Mouse (Mus musculus): ENCODE measurements around the gene Gfap. TPM values are rescaled to one million over a fixed set of nuclear protein-coding genes. Genes with fewer than 3 reads are reported as not detected.
A peak's percentile ranks its signal among the peaks of the same experiment; 100 is the strongest.

The Gfap gene
- total and polyA plus RNA-seq, 3 experiments = not detected

DNA sequence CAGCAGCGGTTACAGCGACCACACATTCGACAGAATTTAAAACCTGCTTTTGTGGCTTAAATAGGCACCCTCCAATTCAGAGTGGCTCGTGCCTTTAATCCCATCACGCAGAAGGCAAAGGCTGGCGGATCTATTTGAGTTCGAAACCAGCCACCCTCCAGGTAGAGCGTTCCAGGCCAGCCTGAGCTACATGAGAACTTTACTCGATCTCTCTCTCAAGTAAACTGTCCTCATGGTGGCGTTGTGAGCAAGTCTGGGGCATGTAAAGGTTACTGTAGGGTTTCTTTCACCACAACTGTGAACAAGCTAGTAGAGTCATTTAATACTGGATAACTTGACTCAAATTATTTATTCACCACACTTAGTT, 24.6 kb upstream of the Gfap start:
- dilution Hi-C loops (cut with MboI; ENCODE audit: extremely low pct_ligation_motif_present, extremely low pct_unique_long_range_greater_than_20kb, low sequenced_read_pairs) = no loop called here
- peak overlapping the region; percentile 89 for H3K27ac ChIP-seq (ENCODE audit: insufficient read depth, low read depth)
- H3K9me3 ChIP-seq (replicated peaks; ENCODE audit: low read length) = peaks cover 3% of the 10 kb centered on the region
- H3K79me2 ChIP-seq (replicated peaks; ENCODE audit: control insufficient read depth, extremely low read depth, insufficient read depth, poor library complexity, severe bottlenecking) = peaks cover 41% of the 10 kb centered on the region
- H3K9ac ChIP-seq (ENCODE audit: insufficient read depth, low read depth) = peak overlapping the region; percentile 59
- H3K27me3 ChIP-seq (replicated peaks) = peaks cover 8% of the 10 kb centered on the region
- H3K4me2 ChIP-seq (ENCODE audit: insufficient read depth, low read depth, poor library complexity, severe bottlenecking) = peak overlapping the region; percentile 63; the same call in 1 of the 2 replicates
- peak overlapping the region; percentile 59 to 83 (median 71) for H3K4me3 ChIP-seq (replicated peaks in 1 of 3; ENCODE audit: low read depth in 2 of 3, low read length in 2 of 3, poor library complexity in 1 of 3)
- peaks cover 0 to 20% of the 10 kb centered on the region in 2 experiments for H3K36me3 ChIP-seq (replicated peaks in 1 of 2; ENCODE audit: control insufficient read depth in 1 of 2, insufficient read depth in 1 of 2, low read length in 1 of 2)
- in situ Hi-C loops (cut with MboI; ENCODE audit: low pct_ligation_motif_present, low pct_unique_long_range_greater_than_20kb, low sequenced_read_pairs) = no loop called here
- DNase-seq (ENCODE audit: extremely low read depth) = peak; percentile 95
- H3K4me1 ChIP-seq (ENCODE audit: control insufficient read depth in 1 of 2, insufficient read depth in 2 of 2) = peaks cover 11 to 34% of the 10 kb centered on the region in 2 experiments
- peak; percentile 63 for TF ChIP-seq RAD21 (IDR thresholded peaks at IDR 0.05; ENCODE audit: low read depth, low read length)
- TF ChIP-seq SIN3A (IDR thresholded peaks at IDR 0.05; ENCODE audit: low read length) = no peak
- TF ChIP-seq RCOR1 (conservative IDR thresholded peaks at IDR 0.05; ENCODE audit: low read depth, low read length) = peak; percentile 76
- TF ChIP-seq BHLHE40 (IDR thresholded peaks at IDR 0.05; ENCODE audit: low read depth, low read length) = peak; percentile 86
- TF ChIP-seq MAX (IDR thresholded peaks at IDR 0.05; ENCODE audit: low read length) = no peak
- TF ChIP-seq ZNF384 (IDR thresholded peaks at IDR 0.05; ENCODE audit: low read depth, low read length) = no peak
- TF ChIP-seq ZC3H11A (IDR thresholded peaks at IDR 0.05; ENCODE audit: low read depth, low read length) = peak; percentile 39; the same call in 1 of the 2 replicates
- TF ChIP-seq MYC (IDR thresholded peaks at IDR 0.05; ENCODE audit: low read depth, low read length) = peak; percentile 74; the same call in 1 of the 2 replicates
- peak; percentile 36; the same call in 1 of the 2 replicates for TF ChIP-seq MEF2A (IDR thresholded peaks at IDR 0.05; ENCODE audit: borderline replicate concordance, low read depth, low read length)
- 0 out of 2 replicates have a peak, but pooled peaks have one; percentile 49 for TF ChIP-seq MAFK (IDR thresholded peaks at IDR 0.05; ENCODE audit: insufficient replicate concordance, low read length)
- TF ChIP-seq SMC3 (IDR thresholded peaks at IDR 0.05; ENCODE audit: low read depth, low read length) = peak; percentile 67
- TF ChIP-seq IRF4 (IDR thresholded peaks at IDR 0.05; ENCODE audit: low read depth, low read length) = peak; percentile 45
- peak; percentile 49; the same call in 1 of the 2 replicates for TF ChIP-seq ETS1 (conservative IDR thresholded peaks at IDR 0.05; ENCODE audit: low read depth, low read length)
- TF ChIP-seq CTCF (conservative IDR thresholded peaks at IDR 0.05 in 1 of 2, IDR thresholded peaks at IDR 0.05 in 1 of 2; ENCODE audit: low read depth in 2 of 2, low read length in 2 of 2) = peak in 1 of 2 experiments; percentile 75; a peak in 3 of 4 replicates
- peak; percentile 75; the same call in 1 of the 2 replicates for TF ChIP-seq UBTF (IDR thresholded peaks at IDR 0.05; ENCODE audit: low read depth, low read length)

DNA sequence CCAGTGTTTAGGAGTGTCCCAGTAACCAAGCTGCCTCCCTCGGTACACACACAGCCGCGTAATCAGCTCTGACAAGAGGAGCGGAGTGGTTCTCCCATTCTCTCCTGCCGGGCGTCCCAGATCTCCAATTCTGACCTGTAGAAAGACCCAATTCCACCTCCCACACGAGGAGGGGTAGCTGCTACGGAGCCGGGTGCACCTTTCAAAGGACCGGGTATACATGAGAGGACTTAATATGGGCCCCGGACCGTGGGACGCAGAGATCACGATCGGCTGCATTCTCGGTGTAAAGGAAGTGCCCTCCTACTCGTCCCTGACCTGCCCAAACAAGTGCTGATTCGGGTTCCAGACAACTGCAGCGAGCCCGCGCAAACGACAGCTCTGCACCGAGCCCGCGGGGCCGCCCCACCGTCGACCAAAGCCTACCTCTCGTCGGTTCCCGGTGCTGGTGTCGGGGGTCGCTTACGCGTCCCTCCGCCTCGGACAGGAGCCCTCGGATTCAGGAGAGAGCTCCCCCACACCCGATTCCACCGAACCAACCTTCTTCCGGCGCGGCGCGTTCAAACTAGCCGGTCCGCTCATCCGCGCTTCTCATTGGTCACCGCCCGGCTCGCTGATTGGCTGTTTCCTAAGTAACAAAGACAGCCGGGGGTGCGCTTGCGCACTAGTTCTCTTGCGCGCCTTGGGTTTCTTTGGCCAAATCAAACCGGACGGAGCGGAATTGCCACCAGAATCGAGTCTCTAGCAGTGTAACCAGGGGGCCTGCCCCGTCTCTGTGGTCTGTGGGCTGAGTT, 24.0 kb upstream of the Gfap start, which contains the start of gene Kif18b:
TSS of gene Kif18b (minus strand) at position 568 of the 794 bp plus-strand sequence.
- dilution Hi-C loops (cut with MboI; ENCODE audit: extremely low pct_ligation_motif_present, extremely low pct_unique_long_range_greater_than_20kb, low sequenced_read_pairs) = no loop called here
- DNase-seq (ENCODE audit: extremely low read depth) = peak; percentile 100
- in situ Hi-C loops (cut with MboI; ENCODE audit: low pct_ligation_motif_present, low pct_unique_long_range_greater_than_20kb, low sequenced_read_pairs) = no loop called here
- Histone ChIP-seq H3K4me2 (ENCODE audit: insufficient read depth, low read depth, poor library complexity, severe bottlenecking) (peak within 1 kb of the TSS; percentile 63), H3K4me3 (replicated peaks in 1 of 3; ENCODE audit: low read depth in 2 of 3, low read length in 2 of 3, poor library complexity in 1 of 3) (peak within 1 kb of the TSS; percentile 71 to 83 (median 82)), H3K27ac (ENCODE audit: insufficient read depth, low read depth) (peak within 1 kb of the TSS; percentile 89), H3K9ac (ENCODE audit: insufficient read depth, low read depth) (peak within 1 kb of the TSS; percentile 60), H3K36me3 (replicated peaks in 1 of 2; ENCODE audit: control insufficient read depth in 1 of 2, insufficient read depth in 1 of 2, low read length in 1 of 2) (peaks cover 0 to 24% of the 10 kb centered on the region in 2 experiments), H3K4me1 (ENCODE audit: control insufficient read depth in 1 of 2, insufficient read depth in 2 of 2) (peaks cover 11 to 36% of the 10 kb centered on the region in 2 experiments), H3K27me3 (replicated peaks) (peaks cover 7% of the 10 kb centered on the region), H3K9me3 (replicated peaks; ENCODE audit: low read length) (peaks cover 2% of the 10 kb centered on the region), H3K79me2 (replicated peaks; ENCODE audit: control insufficient read depth, extremely low read depth, insufficient read depth, poor library complexity, severe bottlenecking) (peaks cover 47% of the 10 kb centered on the region)
- TF ChIP-seq USF2 (conservative IDR thresholded peaks at IDR 0.05; ENCODE audit: low read depth, low read length) (no peak), KAT2A (IDR thresholded peaks at IDR 0.05; ENCODE audit: insufficient replicate concordance, low read length) (peak; percentile 36; the same call in 1 of the 2 replicates), TBP (conservative IDR thresholded peaks at IDR 0.05; ENCODE audit: low read depth, low read length) (peak; percentile 53; the same call in 1 of the 2 replicates), TCF12 (IDR thresholded peaks at IDR 0.05; ENCODE audit: low read depth, low read length) (peak; percentile 75), MAFK (IDR thresholded peaks at IDR 0.05; ENCODE audit: insufficient replicate concordance, low read length) (0 out of 2 replicates have a peak, but pooled peaks have one; percentile 30), NELFE (IDR thresholded peaks at IDR 0.05; ENCODE audit: low read depth, low read length) (peak; percentile 88), SIN3A (IDR thresholded peaks at IDR 0.05; ENCODE audit: low read length) (peak; percentile 95), EP300 (IDR thresholded peaks at IDR 0.05; ENCODE audit: low read length) (no peak), UBTF (IDR thresholded peaks at IDR 0.05; ENCODE audit: low read depth, low read length) (no peak), BHLHE40 (IDR thresholded peaks at IDR 0.05; ENCODE audit: low read depth, low read length) (peak; percentile 24; the same call in 1 of the 2 replicates), CHD2 (IDR thresholded peaks at IDR 0.05; ENCODE audit: low read length) (peak; percentile 41; the same call in 1 of the 2 replicates), USF1 (IDR thresholded peaks at IDR 0.05; ENCODE audit: low read depth, low read length) (no peak), MYC (IDR thresholded peaks at IDR 0.05; ENCODE audit: low read depth, low read length) (no peak), CTCF (conservative IDR thresholded peaks at IDR 0.05 in 1 of 2, IDR thresholded peaks at IDR 0.05 in 1 of 2; ENCODE audit: low read depth in 2 of 2, low read length in 2 of 2) (no peak), ZC3H11A (IDR thresholded peaks at IDR 0.05; ENCODE audit: low read depth, low read length) (no peak), POLR2A (IDR thresholded peaks at IDR 0.05; ENCODE audit: low read depth, low read length) (peak; percentile 92), NRF1 (IDR thresholded peaks at IDR 0.05; ENCODE audit: low read depth, low read length) (peak; percentile 95), MEF2A (IDR thresholded peaks at IDR 0.05; ENCODE audit: borderline replicate concordance, low read depth, low read length) (no peak), ZKSCAN1 (IDR thresholded peaks at IDR 0.05; ENCODE audit: borderline replicate concordance, low read depth, low read length) (no peak), MXI1 (IDR thresholded peaks at IDR 0.05; ENCODE audit: low read depth, low read length) (peak; percentile 86), JUND (conservative IDR thresholded peaks at IDR 0.05; ENCODE audit: low read depth, low read length) (no peak), HCFC1 (IDR thresholded peaks at IDR 0.05; ENCODE audit: low read depth, low read length) (peak; percentile 70)

Data from CH12.LX (cell line).